ENCODE assay signal across 8 mouse cellular contexts in genomic region chr11:104246171-104246694, GRCm38 (mm10). TPM values are rescaled to one million over a fixed set of nuclear protein-coding genes. Genes with fewer than 3 reads are reported as not detected.
A peak's percentile ranks its signal among the peaks of the same experiment; 100 is the strongest.
DNase-seq lines count a peak whose midpoint lies in the region; ATAC-seq and TF ChIP-seq lines count a peak whose summit lies in the region.

No protein-coding gene starts in this region.

- H3K4me1 ChIP-seq in intestine, embryonic 14.5 days (replicated peaks; ENCODE audit: control insufficient read depth, insufficient read depth, low read length): no peaks in the 10 kb centered on the region
- H3K4me1 ChIP-seq in liver, postnatal 0 days (ENCODE audit: insufficient read depth): no peaks in the 10 kb centered on the region

- TF ChIP-seq EP300 in liver, postnatal 0 days (IDR thresholded peaks at IDR 0.05; ENCODE audit: low read depth): no peak

- 16% methylated on average over 6 of the region's 6 CpGs for WGBS in intestine, embryonic 14.5 days
- WGBS in liver, postnatal 0 days (ENCODE audit: insufficient replicate concordance): 11% methylated on average over 6 of the region's 6 CpGs

- H3K27me3 ChIP-seq in intestine, embryonic 14.5 days (replicated peaks; ENCODE audit: control insufficient read depth, insufficient read depth, low read length): no peaks in the 10 kb centered on the region
- 0 out of 2 replicates have a peak, but pooled peaks cover 3% of the 10 kb centered on the region for H3K27me3 ChIP-seq in liver, postnatal 0 days (ENCODE audit: insufficient read depth, low read length)

- 0 out of 2 replicates have a peak overlapping the region, but pooled peaks have one; percentile 3 for H3K4me2 ChIP-seq in intestine, embryonic 14.5 days (ENCODE audit: low read length)
- H3K4me2 ChIP-seq in liver, postnatal 0 days (ENCODE audit: low read depth, low read length): 0 out of 2 replicates have a peak overlapping the region, but pooled peaks have one; percentile 0

- H3K9ac ChIP-seq in intestine, embryonic 14.5 days (ENCODE audit: low read length): no peak overlapping the region
- no peak overlapping the region for H3K9ac ChIP-seq in liver, postnatal 0 days (replicated peaks)

- H3K27ac ChIP-seq in gastrocnemius, adult 2 months: peak overlapping the region; percentile 94
- H3K27ac ChIP-seq in intestine, embryonic 14.5 days (ENCODE audit: low read depth): no peak overlapping the region
- H3K27ac ChIP-seq in liver, postnatal 0 days (ENCODE audit: low read depth): no peak overlapping the region

- H3K9me3 ChIP-seq in intestine, embryonic 14.5 days (ENCODE audit: control insufficient read depth, low read length): no peaks in the 10 kb centered on the region
- no peaks in the 10 kb centered on the region for H3K9me3 ChIP-seq in liver, postnatal 0 days (ENCODE audit: low read length)

- intact Hi-C loops in gastrocnemius, adult 2 months (cut with DNase I): no loop called here
- intact Hi-C loops in gastrocnemius, postnatal 14 days (cut with DNase I; ENCODE audit: low total_unique reads): no loop called here

- no peaks in the 10 kb centered on the region for H3K36me3 ChIP-seq in intestine, embryonic 14.5 days (ENCODE audit: control insufficient read depth, insufficient read depth, low read length)
- H3K36me3 ChIP-seq in liver, postnatal 0 days (replicated peaks; ENCODE audit: insufficient read depth, low read length): no peaks in the 10 kb centered on the region

- no peak for DNase-seq in gastrocnemius, adult 2 months
- DNase-seq in gastrocnemius, postnatal 14 days: no peak
- DNase-seq in 3T3-L1 (ENCODE audit: low read depth, low spot score): peak; percentile 62
- DNase-seq in intestine, embryonic 14.5 days (ENCODE audit: low spot score): no peak
- DNase-seq in liver, postnatal 0 days: no peak
- no peak for DNase-seq in layer of hippocampus, postnatal 25 days (ENCODE audit: extremely low spot score in 1 of 2, low spot score in 1 of 2)
- DNase-seq in right cerebral cortex, adult 2 months (ENCODE audit: low spot score in 2 of 2): no peak

- no peak for TF ChIP-seq CTCF in gastrocnemius, adult 2 months (IDR thresholded peaks at IDR 0.05)
- no peak for TF ChIP-seq CTCF in liver, postnatal 0 days (IDR thresholded peaks at IDR 0.05; ENCODE audit: low read depth)

- no peak overlapping the region for H3K4me3 ChIP-seq in gastrocnemius, adult 2 months
- H3K4me3 ChIP-seq in intestine, embryonic 14.5 days (ENCODE audit: low read depth, low read length): no peak overlapping the region
- no peak overlapping the region for H3K4me3 ChIP-seq in liver, postnatal 0 days (ENCODE audit: low read depth, low read length)

- ATAC-seq in intestine, embryonic 14.5 days (replicated peaks; ENCODE audit: low FRiP score, low TSS enrichment, low read depth): peak; percentile 77
- ATAC-seq in liver, postnatal 0 days: no peak
- no peak for ATAC-seq in inflammation-experienced regulatory T-cells, adult 6 months

RNA-seq across cellular contexts. Expression of gene Mapt, which starts 15.0 kb away (rescaled TPM):
- total RNA-seq in gastrocnemius, adult 2 months (2021): 10 to 100 TPM; 66.3 to 79.2 TPM
- total RNA-seq in gastrocnemius, postnatal 14 days (2021): 10 to 100 TPM; 46.1 to 56.3 TPM
- 16.8 and 18.9 TPM in 2 replicates for polyA plus RNA-seq in intestine, embryonic 14.5 days (2014; fragmentation: Nextera tagmentation; extraction: Ambion mirVana)
- polyA plus RNA-seq in liver, postnatal 0 days (2015; fragmentation: Nextera tagmentation; extraction: Ambion mirVana): 0.28 and 0.33 TPM in 2 replicates
- 100 to 1,000 TPM; 275 to 302 TPM for total RNA-seq in layer of hippocampus, postnatal 25 days (2021)
- polyA plus RNA-seq in inflammation-experienced regulatory T-cells, adult 6 months (2017; shearing (Covaris generic)): under 1 TPM in 1 of 3 experiments, not detected in 2; 0.41 TPM
